Mouse (Mus musculus): ENCODE measurements around the gene Nup62. TPM values are rescaled to one million over a fixed set of nuclear protein-coding genes. Genes with fewer than 3 reads are reported as not detected.

Nup62 gene
- polyA plus RNA-seq, 1 experiment from 2014 or later: 25.4 TPM

DNA sequence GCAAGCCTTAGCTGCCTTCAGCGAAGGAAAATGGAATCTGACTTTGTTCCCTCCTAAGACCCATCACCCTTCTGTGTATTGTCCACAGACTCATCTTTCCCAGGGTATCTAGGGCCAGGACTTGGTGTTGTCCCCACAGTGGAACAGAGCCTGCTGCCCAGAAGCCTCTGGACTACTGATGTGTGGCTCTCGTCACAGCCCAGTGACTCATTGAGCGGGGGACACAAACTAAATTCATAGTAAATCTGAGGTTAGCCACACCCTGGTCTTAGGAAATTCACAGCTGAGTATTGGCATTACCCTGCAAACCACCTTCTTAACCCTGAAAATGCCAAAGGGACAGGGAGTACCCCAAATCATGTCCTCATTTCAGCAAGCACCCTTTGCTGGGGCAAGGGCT lies 10.9 kb downstream of the Nup62 start:
- Histone ChIP-seq H3K9ac (no peak overlapping the region), H3K36me3 (replicated peaks; ENCODE audit: control insufficient read depth, insufficient read depth) (peaks cover 34% of the 10 kb centered on the region), H3K27me3 (ENCODE audit: control insufficient read depth, insufficient read depth, low read length) (no peaks in the 10 kb centered on the region), H3K4me1 (replicated peaks; ENCODE audit: control insufficient read depth, insufficient read depth, low read length) (no peaks in the 10 kb centered on the region), H3K4me3 (replicated peaks; ENCODE audit: low read length) (no peak overlapping the region), H3K9me3 (ENCODE audit: control insufficient read depth, low read length) (no peaks in the 10 kb centered on the region), H3K4me2 (replicated peaks) (no peak overlapping the region), H3K27ac (no peak overlapping the region)
- WGBS: 86% methylated on average over 3 of the region's 3 CpGs
- DNase-seq (ENCODE audit: low spot score) (no peak), ATAC-seq (ENCODE audit: low FRiP score) (no peak)

GRCm38 (mm10) chr7:44828706-44829105 lies 12.8 kb downstream of the Nup62 start:
- H3K27ac ChIP-seq: no peak overlapping the region
- no peak for ATAC-seq (ENCODE audit: low FRiP score)
- H3K9ac ChIP-seq: no peak overlapping the region
- no peak overlapping the region for H3K4me3 ChIP-seq (replicated peaks; ENCODE audit: low read length)
- H3K4me1 ChIP-seq (replicated peaks; ENCODE audit: control insufficient read depth, insufficient read depth, low read length): no peaks in the 10 kb centered on the region
- no peaks in the 10 kb centered on the region for H3K27me3 ChIP-seq (ENCODE audit: control insufficient read depth, insufficient read depth, low read length)
- no peak overlapping the region for H3K4me2 ChIP-seq (replicated peaks)
- WGBS: 99% methylated on average over 5 of the region's 5 CpGs
- peaks cover 46% of the 10 kb centered on the region for H3K36me3 ChIP-seq (replicated peaks; ENCODE audit: control insufficient read depth, insufficient read depth)
- no peaks in the 10 kb centered on the region for H3K9me3 ChIP-seq (ENCODE audit: control insufficient read depth, low read length)
- no peak for DNase-seq (ENCODE audit: low spot score)

GRCm38 (mm10) chr7:44832763-44833162 lies 16.9 kb downstream of the Nup62 start:
- no peaks in the 10 kb centered on the region for H3K4me1 ChIP-seq (replicated peaks; ENCODE audit: control insufficient read depth, insufficient read depth, low read length)
- H3K4me3 ChIP-seq (replicated peaks; ENCODE audit: low read length): no peak overlapping the region
- no peaks in the 10 kb centered on the region for H3K9me3 ChIP-seq (ENCODE audit: control insufficient read depth, low read length)
- DNase-seq (ENCODE audit: low spot score) (no peak), ATAC-seq (ENCODE audit: low FRiP score) (no peak)
- H3K36me3 ChIP-seq (replicated peaks; ENCODE audit: control insufficient read depth, insufficient read depth): peaks cover 46% of the 10 kb centered on the region
- H3K4me2 ChIP-seq (replicated peaks): no peak overlapping the region
- 87% methylated on average over 4 of the region's 4 CpGs for WGBS
- H3K27me3 ChIP-seq (ENCODE audit: control insufficient read depth, insufficient read depth, low read length): no peaks in the 10 kb centered on the region
- H3K9ac ChIP-seq: no peak overlapping the region
- H3K27ac ChIP-seq: no peak overlapping the region

DNA sequence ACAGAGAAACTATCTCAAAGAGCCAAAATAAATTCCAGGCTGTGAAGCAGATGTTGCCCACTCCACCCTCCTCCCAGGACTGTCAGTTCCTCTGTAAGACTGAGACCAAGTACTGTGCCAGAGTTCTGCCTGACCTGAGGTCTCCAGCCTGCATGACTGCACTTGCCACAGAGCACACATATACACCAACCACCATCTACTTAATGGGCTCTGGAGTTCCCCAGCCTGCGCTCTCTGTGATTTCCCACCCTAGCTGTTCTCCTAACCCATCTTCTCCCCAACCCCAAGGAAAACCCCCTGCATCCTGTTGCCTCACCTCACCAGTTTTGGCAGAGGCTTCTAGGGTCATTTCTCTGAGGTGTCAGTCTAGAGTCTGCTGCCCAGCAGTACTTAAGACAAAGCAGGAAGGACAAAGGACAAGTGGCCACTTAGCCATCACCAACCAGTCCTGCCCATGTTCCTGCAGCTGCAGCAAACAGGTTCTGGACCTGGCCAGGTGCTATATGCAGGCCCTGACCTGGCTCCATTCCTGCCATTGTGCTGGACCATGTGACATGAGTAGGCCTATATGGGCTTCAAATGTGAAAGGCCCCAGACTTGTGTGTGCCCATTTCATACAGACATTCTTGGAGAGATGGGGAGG lies 19.6 kb downstream of the Nup62 start:
- Histone ChIP-seq H3K27me3 (ENCODE audit: control insufficient read depth, insufficient read depth, low read length) (peaks cover 7% of the 10 kb centered on the region), H3K27ac (no peak overlapping the region), H3K4me1 (replicated peaks; ENCODE audit: control insufficient read depth, insufficient read depth, low read length) (peaks cover 10% of the 10 kb centered on the region), H3K4me2 (replicated peaks) (no peak overlapping the region), H3K9me3 (ENCODE audit: control insufficient read depth, low read length) (no peaks in the 10 kb centered on the region), H3K36me3 (replicated peaks; ENCODE audit: control insufficient read depth, insufficient read depth) (peaks cover 31% of the 10 kb centered on the region), H3K9ac (no peak overlapping the region), H3K4me3 (replicated peaks; ENCODE audit: low read length) (no peak overlapping the region)
- ATAC-seq (ENCODE audit: low FRiP score): no peak
- DNase-seq (ENCODE audit: low spot score): no peak
- 80% methylated on average over 1 of the region's 1 CpGs for WGBS

GRCm38 (mm10) chr7:44836016-44836404 lies 20.1 kb downstream of the Nup62 start:
- Histone ChIP-seq H3K36me3 (replicated peaks; ENCODE audit: control insufficient read depth, insufficient read depth) (peaks cover 31% of the 10 kb centered on the region), H3K9me3 (ENCODE audit: control insufficient read depth, low read length) (no peaks in the 10 kb centered on the region), H3K4me1 (replicated peaks; ENCODE audit: control insufficient read depth, insufficient read depth, low read length) (peaks cover 10% of the 10 kb centered on the region), H3K4me3 (replicated peaks; ENCODE audit: low read length) (no peak overlapping the region), H3K27ac (no peak overlapping the region), H3K9ac (no peak overlapping the region), H3K27me3 (ENCODE audit: control insufficient read depth, insufficient read depth, low read length) (peaks cover 13% of the 10 kb centered on the region), H3K4me2 (replicated peaks) (no peak overlapping the region)
- no peak for ATAC-seq (ENCODE audit: low FRiP score)
- no peak for DNase-seq (ENCODE audit: low spot score)
- 60% methylated on average over 3 of the region's 3 CpGs for WGBS

DNA sequence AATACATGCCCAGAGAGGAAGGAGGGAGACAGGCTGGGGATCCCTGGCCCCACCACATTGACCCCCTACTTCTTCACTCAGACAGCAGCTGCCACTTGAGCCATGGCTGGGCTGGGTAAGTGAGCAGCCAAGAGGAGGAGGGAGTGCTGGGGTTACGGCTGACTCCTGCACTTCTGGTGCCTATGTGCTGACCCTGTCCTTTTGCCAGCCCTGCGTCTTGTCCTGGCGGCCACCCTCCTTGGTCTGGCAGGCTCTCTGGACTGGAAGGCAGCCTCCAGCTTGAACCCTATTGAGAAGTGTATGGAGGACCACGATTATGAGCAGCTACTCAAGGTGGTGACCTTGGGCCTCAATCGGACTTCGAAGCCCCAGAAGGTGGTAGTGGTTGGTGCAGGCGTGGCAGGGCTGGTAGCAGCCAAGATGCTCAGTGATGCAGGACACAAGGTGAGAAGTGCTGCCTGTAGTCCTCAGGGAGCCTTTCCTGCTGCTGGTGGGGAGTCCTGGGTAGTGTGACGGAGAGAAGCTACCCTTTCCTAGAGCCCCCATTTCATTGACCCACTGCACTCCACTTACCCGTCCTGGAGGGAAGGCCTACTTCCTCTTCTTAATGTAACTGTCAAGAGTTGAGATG lies 20.6 kb downstream of the Nup62 start:
- DNase-seq (ENCODE audit: low spot score) (no peak), ATAC-seq (ENCODE audit: low FRiP score) (no peak)
- WGBS: 88% methylated on average over 9 of the region's 9 CpGs
- Histone ChIP-seq H3K4me2 (replicated peaks) (no peak overlapping the region), H3K4me3 (replicated peaks; ENCODE audit: low read length) (no peak overlapping the region), H3K27me3 (ENCODE audit: control insufficient read depth, insufficient read depth, low read length) (peaks cover 18% of the 10 kb centered on the region), H3K9me3 (ENCODE audit: control insufficient read depth, low read length) (no peaks in the 10 kb centered on the region), H3K36me3 (replicated peaks; ENCODE audit: control insufficient read depth, insufficient read depth) (peaks cover 31% of the 10 kb centered on the region), H3K9ac (no peak overlapping the region), H3K27ac (no peak overlapping the region), H3K4me1 (replicated peaks; ENCODE audit: control insufficient read depth, insufficient read depth, low read length) (peaks cover 10% of the 10 kb centered on the region)

GRCm38 (mm10) chr7:44838073-44838472 lies 22.2 kb downstream of the Nup62 start:
- ATAC-seq (ENCODE audit: low FRiP score) (no peak), DNase-seq (ENCODE audit: low spot score) (no peak)
- 83% methylated on average over 6 of the region's 6 CpGs for WGBS
- Histone ChIP-seq H3K4me1 (replicated peaks; ENCODE audit: control insufficient read depth, insufficient read depth, low read length) (peaks cover 10% of the 10 kb centered on the region), H3K27me3 (ENCODE audit: control insufficient read depth, insufficient read depth, low read length) (peaks cover 22% of the 10 kb centered on the region), H3K4me3 (replicated peaks; ENCODE audit: low read length) (no peak overlapping the region), H3K4me2 (replicated peaks) (no peak overlapping the region), H3K36me3 (replicated peaks; ENCODE audit: control insufficient read depth, insufficient read depth) (peaks cover 33% of the 10 kb centered on the region), H3K27ac (no peak overlapping the region), H3K9ac (no peak overlapping the region), H3K9me3 (ENCODE audit: control insufficient read depth, low read length) (no peaks in the 10 kb centered on the region)

DNA sequence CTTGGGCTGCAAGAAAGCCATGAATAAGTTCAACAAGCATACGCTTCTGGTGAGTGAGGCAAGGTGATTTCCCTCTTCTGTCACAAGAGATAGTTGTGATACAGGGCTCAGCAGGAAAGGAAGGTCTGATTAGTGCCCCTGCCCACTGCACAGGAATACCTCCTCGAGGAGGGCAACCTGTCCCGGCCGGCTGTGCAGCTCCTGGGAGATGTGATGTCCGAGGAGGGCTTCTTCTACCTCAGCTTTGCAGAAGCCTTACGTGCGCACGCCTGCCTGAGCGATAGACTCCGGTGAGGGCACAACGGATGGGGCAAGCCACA lies 23.2 kb downstream of the Nup62 start:
- no peak for DNase-seq (ENCODE audit: low spot score)
- H3K9me3 ChIP-seq (ENCODE audit: control insufficient read depth, low read length): no peaks in the 10 kb centered on the region
- peak overlapping the region; percentile 50 for H3K4me2 ChIP-seq (replicated peaks)
- ATAC-seq (ENCODE audit: low FRiP score): no peak
- no peak overlapping the region for H3K27ac ChIP-seq
- peaks cover 43% of the 10 kb centered on the region for H3K36me3 ChIP-seq (replicated peaks; ENCODE audit: control insufficient read depth, insufficient read depth)
- H3K9ac ChIP-seq: peak overlapping the region; percentile 48
- peaks cover 22% of the 10 kb centered on the region for H3K27me3 ChIP-seq (ENCODE audit: control insufficient read depth, insufficient read depth, low read length)
- H3K4me1 ChIP-seq (replicated peaks; ENCODE audit: control insufficient read depth, insufficient read depth, low read length): peaks cover 10% of the 10 kb centered on the region
- H3K4me3 ChIP-seq (replicated peaks; ENCODE audit: low read length): peak overlapping the region; percentile 22
- WGBS: 31% methylated on average over 11 of the region's 11 CpGs

GRCm38 (mm10) chr7:44839491-44840191 lies 23.8 kb downstream of the Nup62 start:
- ATAC-seq (ENCODE audit: low FRiP score) (peak; percentile 49), DNase-seq (ENCODE audit: low spot score) (peak; percentile 61)
- Histone ChIP-seq H3K9me3 (ENCODE audit: control insufficient read depth, low read length) (no peaks in the 10 kb centered on the region), H3K36me3 (replicated peaks; ENCODE audit: control insufficient read depth, insufficient read depth) (peaks cover 48% of the 10 kb centered on the region), H3K4me2 (replicated peaks) (peak overlapping the region; percentile 50), H3K9ac (peak overlapping the region; percentile 48), H3K4me1 (replicated peaks; ENCODE audit: control insufficient read depth, insufficient read depth, low read length) (peaks cover 10% of the 10 kb centered on the region), H3K4me3 (replicated peaks; ENCODE audit: low read length) (peak overlapping the region; percentile 22), H3K27me3 (ENCODE audit: control insufficient read depth, insufficient read depth, low read length) (peaks cover 22% of the 10 kb centered on the region), H3K27ac (no peak overlapping the region)
- WGBS: 3% methylated on average over 58 of the region's 58 CpGs
